Mouse (Mus musculus): ENCODE measurements around the gene Tchhl1.

Tchhl1 gene

GRCm38 (mm10) chr3:93505960-93506863, 37.7 kb downstream of the Tchhl1 start:
- 46% methylated on average over 30 of the region's 30 CpGs for WGBS

GRCm38 (mm10) chr3:93506881-93507325, 38.3 kb downstream of the Tchhl1 start:
- 76% methylated on average over 5 of the region's 5 CpGs for WGBS

GRCm38 (mm10) chr3:93509301-93509700, 40.7 kb downstream of the Tchhl1 start:
- WGBS = 61% methylated on average over 1 of the region's 1 CpGs

GRCm38 (mm10) chr3:93511036-93511435, 42.5 kb downstream of the Tchhl1 start:
- 97% methylated on average over 1 of the region's 1 CpGs for WGBS

GRCm38 (mm10) chr3:93511801-93512200, 43.2 kb downstream of the Tchhl1 start:
- WGBS = 98% methylated on average over 1 of the region's 1 CpGs

- WGBS = 79% methylated on average over 7 of the region's 7 CpGs
These were observed 44.0 kb downstream of the Tchhl1 start for GRCm38 (mm10) chr3:93512386-93513101.

GRCm38 (mm10) chr3:93514628-93515027, 46.1 kb downstream of the Tchhl1 start:
- 93% methylated on average over 3 of the region's 3 CpGs for WGBS

- WGBS = 91% methylated on average over 2 of the region's 2 CpGs
These were observed 48.8 kb downstream of the Tchhl1 start for GRCm38 (mm10) chr3:93517343-93517742.

GRCm38 (mm10) chr3:93519856-93520329, 51.3 kb downstream of the Tchhl1 start:
- 73% methylated on average over 5 of the region's 5 CpGs for WGBS

- 5% methylated on average over 38 of the region's 38 CpGs for WGBS
These were observed 52.0 kb downstream of the Tchhl1 start, which contains the start of gene S100a11 for GRCm38 (mm10) chr3:93520330-93521193. TSS of gene S100a11 (plus strand) at chr3:93520488.
